Mouse (Mus musculus): Measurements from ENCODE around the gene Ring1. TPM values are rescaled to one million over a fixed set of nuclear protein-coding genes. Genes with fewer than 3 reads are reported as not detected.
"Not testable (repeated sequence)": the region's sequence is repeated elsewhere in the genome, so short reads cannot be mapped to it uniquely, and the experiment has no call there.

Ring1 gene
- total RNA-seq, 1 experiment from 2014 or later = 66.2 TPM

- no peak for DNase-seq
Measured at GRCm38 (mm10) chr17:34028501-34029149, 4.1 kb upstream of the Ring1 start.

- peak; percentile 95 for DNase-seq
Measured at GRCm38 (mm10) chr17:34027656-34028223, 3.3 kb upstream of the Ring1 start, which contains the start of gene H2-Ke6. Gene H2-Ke6, minus strand, starts transcription at chr17:34028060.

- DNase-seq = peak; percentile 43
Measured at GRCm38 (mm10) chr17:34026917-34027655, 2.6 kb upstream of the Ring1 start.

GRCm38 (mm10) chr17:34026221-34026620 lies 1.7 kb upstream of the Ring1 start:
- no peak for DNase-seq

- DNase-seq = peak; percentile 6
Measured at GRCm38 (mm10) chr17:34025756-34026151, 1.3 kb upstream of the Ring1 start.

GRCm38 (mm10) chr17:34024861-34025755 lies 628 bp upstream of the Ring1 start:
- peak; percentile 61 for DNase-seq

- no peak for DNase-seq
Measured at GRCm38 (mm10) chr17:34023678-34024077, 802 bp downstream of the Ring1 start.

- peak; percentile 4 for DNase-seq
Measured at GRCm38 (mm10) chr17:34022987-34023386, 1.5 kb downstream of the Ring1 start.

- DNase-seq = no peak
Measured at GRCm38 (mm10) chr17:34022414-34022783, 2.1 kb downstream of the Ring1 start.

- peak; percentile 6 for DNase-seq
Measured at GRCm38 (mm10) chr17:34021539-34022413, 2.7 kb downstream of the Ring1 start.

GRCm38 (mm10) chr17:34013436-34013835 lies 11.0 kb downstream of the Ring1 start:
- no peak for DNase-seq

GRCm38 (mm10) chr17:34010156-34010555 lies 14.3 kb downstream of the Ring1 start:
- DNase-seq = no peak

- DNase-seq = no peak
Measured at GRCm38 (mm10) chr17:34006570-34006969, 17.9 kb downstream of the Ring1 start.

GRCm38 (mm10) chr17:34003426-34003825 lies 21.1 kb downstream of the Ring1 start:
- DNase-seq = peak; percentile 45

- DNase-seq = not testable (repeated sequence)
Measured at GRCm38 (mm10) chr17:34000796-34001195, 23.7 kb downstream of the Ring1 start.

- DNase-seq = peak; percentile 92
Measured at GRCm38 (mm10) chr17:34000150-34000537, 24.3 kb downstream of the Ring1 start, which contains the start of gene H2-K1. Gene H2-K1, minus strand, starts transcription at chr17:34000347.

- peak; percentile 37 for DNase-seq
Measured at GRCm38 (mm10) chr17:33999341-34000149, 24.9 kb downstream of the Ring1 start.

GRCm38 (mm10) chr17:33998697-33999096 lies 25.8 kb downstream of the Ring1 start:
- not testable (repeated sequence) for DNase-seq

- DNase-seq = not testable (repeated sequence)
Measured at GRCm38 (mm10) chr17:33997025-33997424, 27.5 kb downstream of the Ring1 start.

- DNase-seq = no peak
Measured at GRCm38 (mm10) chr17:33995651-33996050, 28.8 kb downstream of the Ring1 start.

All from adrenal gland, postnatal 25 days (tissue).